Mouse (Mus musculus) left cerebral cortex, postnatal 10 days (tissue): ENCODE results near the gene Cad. TPM values are rescaled to one million over a fixed set of nuclear protein-coding genes. Genes with fewer than 3 reads are reported as not detected.

Experiments used
- DNase-seq, 2 experiments: peaks; one replicate each; pipeline ENCODE4 v3.0.0; 2021 to 2022; ENCODE audit warnings: low spot score in 2 of 2, mixed read lengths in 1 of 2; ENCODE audit errors: extremely low spot score in 1 of 2
- intact Hi-C: fragments of 180-260 bp; cut with DNase I; formaldehyde crosslinking; loops from one replicate; pipeline ENCODE4 v1.15.1; 2025
- total RNA-seq, 2 experiments: library from RNA; stranded (reverse); gene quantifications; 2 replicates each; pipeline ENCODE4 v1.2.3; 2021

The Cad gene
- total RNA-seq, 2 experiments from 2014 or later: 21.5 to 25.4 TPM

- no peak for DNase-seq
- intact Hi-C loops: no loop called here
Measured at GRCm38 (mm10) chr5:31055216-31056140, 898 bp downstream of the Cad start.

- intact Hi-C loops: no loop called here
- DNase-seq: no peak
Measured at GRCm38 (mm10) chr5:31069810-31070209, 15.2 kb downstream of the Cad start.

- no peak for DNase-seq
- intact Hi-C loops: no loop called here
Measured at GRCm38 (mm10) chr5:31071059-31071458, 16.5 kb downstream of the Cad start.

GRCm38 (mm10) chr5:31071821-31072220, 17.2 kb downstream of the Cad start:
- intact Hi-C loops: no loop called here
- no peak for DNase-seq

DNA sequence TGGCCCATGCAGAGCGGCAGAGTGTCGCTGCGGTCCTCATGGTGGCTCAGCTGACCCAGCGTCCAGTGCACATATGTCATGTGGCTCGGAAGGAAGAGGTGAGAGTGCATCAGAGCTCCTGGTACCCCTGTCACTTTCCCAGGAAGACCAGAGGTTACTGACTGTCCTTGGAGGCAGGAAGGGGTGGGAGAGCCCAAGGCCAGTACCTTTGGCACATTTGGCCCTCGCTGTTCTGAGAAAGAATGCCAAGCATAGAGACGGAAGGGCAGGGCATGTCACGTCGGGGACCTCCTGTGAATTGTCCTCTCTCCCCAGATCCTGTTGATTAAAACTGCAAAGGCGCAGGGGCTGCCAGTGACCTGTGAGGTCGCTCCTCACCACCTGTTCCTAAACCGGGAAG, 18.6 kb downstream of the Cad start:
- no peak for DNase-seq
- intact Hi-C loops: no loop called here

- no peak for DNase-seq
- intact Hi-C loops: no loop called here
Measured at GRCm38 (mm10) chr5:31076346-31076745, 21.8 kb downstream of the Cad start.

DNA sequence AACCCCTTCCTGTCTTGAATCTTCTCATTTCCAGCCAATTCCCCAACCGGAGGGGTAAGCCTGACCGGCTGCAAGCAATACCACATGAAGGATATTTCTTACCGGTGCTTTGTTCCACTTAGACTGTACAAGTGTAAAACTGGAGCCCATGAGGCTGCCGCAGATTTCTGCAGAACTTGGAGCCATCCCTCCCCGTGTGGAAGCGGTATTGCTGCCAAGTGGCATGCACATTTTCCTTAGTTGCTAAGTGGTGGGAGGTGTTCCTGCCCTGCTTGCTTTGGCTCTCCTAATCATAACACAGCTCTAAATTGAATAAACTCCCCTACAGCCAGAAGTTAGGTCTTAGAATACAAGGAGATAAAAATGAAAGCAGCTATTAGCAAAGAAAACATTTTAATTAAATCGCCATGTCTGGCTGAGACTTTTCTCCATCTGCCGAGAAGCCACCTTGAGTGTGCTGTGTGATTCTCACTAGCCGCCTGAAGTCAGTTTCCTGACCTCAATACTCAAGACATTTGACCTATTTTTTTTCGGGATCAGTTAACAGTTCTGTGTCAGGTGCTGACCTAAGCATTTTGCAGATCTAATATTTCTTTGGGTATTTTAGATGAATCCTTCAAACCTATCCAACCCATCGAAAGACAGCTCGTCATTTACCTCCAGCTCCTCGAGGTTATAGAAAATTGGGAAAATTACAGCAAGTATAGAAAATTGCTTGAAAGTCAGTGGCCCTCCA, 25.6 kb downstream of the Cad start:
- DNase-seq: peak; percentile 60 to 65
- intact Hi-C loops: no loop called here

GRCm38 (mm10) chr5:31080795-31081164, 26.2 kb downstream of the Cad start:
- intact Hi-C loops: no loop called here
- no peak for DNase-seq

DNA sequence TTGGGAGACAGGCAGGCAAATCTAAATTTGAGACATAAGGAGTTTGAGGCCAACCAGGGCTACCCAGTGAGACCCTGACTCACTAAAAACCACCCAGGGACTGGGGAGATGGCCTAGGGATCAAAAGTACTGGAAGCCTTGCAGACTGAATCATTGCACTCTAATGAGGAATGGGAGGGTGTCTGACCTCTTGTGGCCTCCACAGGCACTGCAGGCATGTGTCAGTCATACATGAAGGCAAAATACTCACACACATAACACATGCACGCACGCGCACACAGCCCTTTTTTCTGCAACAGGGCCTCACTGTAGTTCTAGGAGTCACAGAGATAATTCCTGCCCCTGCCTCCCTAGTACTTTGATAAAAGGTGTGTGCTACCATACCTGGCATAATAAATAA, 26.8 kb downstream of the Cad start:
- peak; percentile 29 to 59 for DNase-seq
- intact Hi-C loops: no loop called here

GRCm38 (mm10) chr5:31082355-31082754, 27.8 kb downstream of the Cad start:
- peak; percentile 46 to 84 for DNase-seq
- intact Hi-C loops: no loop called here

GRCm38 (mm10) chr5:31082935-31083625, 28.5 kb downstream of the Cad start:
- DNase-seq: no peak

DNA sequence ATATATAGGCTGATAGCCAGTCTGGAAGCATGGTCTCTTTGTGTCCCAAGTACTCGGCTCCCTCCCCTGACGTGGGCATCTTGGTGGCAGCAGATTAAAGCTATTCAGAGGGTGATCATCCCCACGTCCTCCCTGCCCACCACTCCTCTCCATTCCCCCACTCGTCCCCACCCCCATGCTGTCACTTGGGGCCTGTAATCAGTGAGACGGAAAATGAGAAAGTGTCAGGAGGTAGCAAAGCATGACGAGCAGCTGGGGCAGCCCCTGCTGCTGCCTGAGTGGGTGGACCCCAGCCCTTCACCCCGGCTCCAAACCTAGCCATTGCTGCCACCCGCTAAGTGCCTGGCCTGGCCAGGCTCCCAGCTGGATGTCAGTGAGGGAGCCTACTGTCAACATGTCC, 29.4 kb downstream of the Cad start:
- intact Hi-C loops: no loop called here
- no peak for DNase-seq

More at GRCm38 (mm10) chr5:31082935-31083625, 28.5 kb downstream of the Cad start:
- intact Hi-C loops: no loop called here

GRCm38 (mm10) chr5:31086606-31087005, 32.0 kb downstream of the Cad start:
- intact Hi-C loops: no loop called here
- DNase-seq: peak in 1 of 2 experiments; percentile 33

GRCm38 (mm10) chr5:31087131-31087530, 32.6 kb downstream of the Cad start:
- intact Hi-C loops: no loop called here

DNA sequence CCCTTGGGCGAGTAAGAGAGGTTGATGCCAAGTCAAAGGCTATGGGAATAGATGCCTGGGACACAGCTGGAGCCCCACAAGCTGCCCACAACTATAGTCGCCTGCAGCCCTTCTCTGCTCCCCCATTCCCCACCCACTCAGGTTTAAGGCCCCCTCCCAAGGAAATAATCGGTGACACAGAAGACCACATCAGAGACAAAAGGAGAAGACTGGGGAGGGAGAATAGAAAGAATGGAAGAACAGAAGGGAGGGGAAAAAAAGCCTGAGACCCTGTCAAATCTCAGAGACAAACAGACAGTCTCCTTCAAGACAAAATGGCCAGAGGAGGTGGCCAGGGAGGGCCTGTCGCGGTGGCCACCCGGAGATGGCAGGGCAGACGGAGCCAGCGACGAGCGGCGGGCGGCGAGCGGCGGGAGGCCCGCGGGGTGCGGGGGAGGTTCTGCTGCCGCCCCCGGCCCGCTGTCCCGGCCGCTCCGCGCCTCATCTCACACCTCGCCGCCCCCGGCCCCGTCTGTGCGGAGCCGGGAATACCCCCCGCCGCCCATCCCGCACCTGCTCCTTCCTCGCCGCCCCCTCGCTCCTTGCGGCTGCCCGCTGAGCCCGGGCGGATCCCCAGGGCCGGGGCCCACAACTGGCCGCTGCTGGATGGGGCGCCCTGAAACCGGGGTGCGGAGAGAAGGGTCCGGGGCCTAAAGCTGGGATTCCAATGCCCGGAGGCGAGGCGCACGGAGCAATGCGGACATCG, 37.8 kb downstream of the Cad start:
- intact Hi-C loops: no loop called here
- DNase-seq: peak in 1 of 2 experiments; percentile 80

More at GRCm38 (mm10) chr5:31087131-31087530, 32.6 kb downstream of the Cad start:
- no peak for DNase-seq

DNA sequence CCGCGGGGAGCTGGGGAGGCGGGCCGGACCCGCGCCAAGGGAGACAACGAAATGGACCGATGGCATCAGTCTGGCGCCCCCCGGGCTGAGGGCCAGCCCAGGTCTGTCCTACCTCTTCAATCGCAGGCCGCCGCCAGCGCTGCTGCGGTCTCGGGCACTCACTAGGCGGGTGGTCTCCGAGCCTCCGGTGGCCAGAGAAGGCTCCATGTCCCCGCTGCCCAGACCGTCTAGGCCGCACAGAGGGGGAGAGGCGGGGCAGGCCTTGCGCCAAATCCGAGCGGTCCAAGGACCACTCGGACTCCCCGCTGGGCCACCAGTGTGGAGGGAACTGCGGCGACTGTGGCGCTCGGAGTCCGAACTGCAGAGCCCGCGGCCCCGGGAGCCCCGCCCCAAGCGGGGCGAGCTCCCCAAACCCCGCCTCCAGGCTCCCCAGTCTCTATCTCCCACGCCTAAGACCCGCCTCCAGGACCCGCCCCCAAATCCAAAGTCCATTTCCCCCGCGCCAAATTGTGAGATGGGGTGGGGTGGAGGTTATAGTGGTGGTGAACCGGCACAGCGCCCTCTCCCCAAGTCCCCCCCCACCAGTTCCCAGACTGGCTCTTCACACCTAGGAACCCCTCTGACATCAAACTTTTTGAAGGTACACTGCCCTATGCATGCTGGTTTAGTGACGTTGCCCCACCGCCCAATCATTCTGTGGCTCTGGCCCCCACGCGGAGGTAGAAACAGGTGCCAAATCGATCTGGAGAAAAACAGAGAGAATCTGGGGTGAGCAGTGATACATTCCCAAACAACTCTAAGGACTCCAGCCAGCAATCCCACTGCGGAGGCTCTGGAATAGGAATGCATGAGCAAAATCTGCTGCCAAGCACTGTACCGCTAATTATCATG, 38.8 kb downstream of the Cad start:
- peak; percentile 45 to 76 for DNase-seq
- intact Hi-C loops: no loop called here

GRCm38 (mm10) chr5:31094100-31094798, 39.7 kb downstream of the Cad start:
- intact Hi-C loops: no loop called here
- no peak for DNase-seq
